Mouse (Mus musculus): ENCODE results near the gene Rbfox1.

- TF ChIP-seq POLR2A (IDR thresholded peaks at IDR 0.05; ENCODE audit: insufficient read depth, low read length) (no peak), EP300 (IDR thresholded peaks at IDR 0.05; ENCODE audit: insufficient read depth, low read depth, low read length) (no peak)
Observed at GRCm38 (mm10) chr16:7207599-7207998, 1322.4 kb downstream of the Rbfox1 start.
